In the genomic region with DNA sequence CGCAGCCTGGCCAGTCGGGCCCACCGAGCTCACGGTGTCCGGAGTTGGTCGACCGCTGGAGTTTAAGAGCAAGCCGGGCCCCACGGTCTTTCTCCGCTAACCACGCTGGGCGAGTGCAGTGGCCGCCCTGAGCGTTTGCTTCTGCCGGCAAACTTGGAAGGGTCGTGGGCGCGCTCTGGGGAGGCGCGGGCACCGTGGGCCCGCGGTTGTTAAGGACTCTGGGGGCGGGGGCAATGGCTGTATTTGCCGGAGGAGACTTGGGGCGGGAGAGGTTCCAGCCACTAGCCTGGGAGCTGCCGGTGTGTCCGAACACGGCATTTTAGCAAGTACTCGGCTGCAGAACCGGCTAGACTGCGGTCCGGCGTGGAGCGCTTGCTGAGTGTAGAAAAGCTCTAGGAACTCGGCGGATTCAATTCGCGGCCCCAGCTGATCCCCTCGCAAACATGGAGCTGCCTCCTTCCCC, we compare ENCODE assay signal across 8 mouse cellular contexts. TPM values are rescaled to one million over a fixed set of nuclear protein-coding genes. Genes with fewer than 3 reads are reported as not detected.
DNase-seq lines count a peak whose midpoint lies in the region; ATAC-seq and TF ChIP-seq lines count a peak whose summit lies in the region.

No protein-coding gene starts in this region.

- no peaks in the 10 kb centered on the region for H3K27me3 ChIP-seq in heart, embryonic 12.5 days (replicated peaks)
- H3K27me3 ChIP-seq in ES-Bruce4 (ENCODE audit: control insufficient read depth, insufficient read depth, low read length, poor library complexity, severe bottlenecking) = no peaks in the 10 kb centered on the region
- no peaks in the 10 kb centered on the region for H3K27me3 ChIP-seq in forebrain, postnatal 0 days (ENCODE audit: insufficient read depth, low read length)
- no peaks in the 10 kb centered on the region for H3K27me3 ChIP-seq in liver, postnatal 0 days (ENCODE audit: insufficient read depth, low read length)

- no peak for TF ChIP-seq CTCF in ES-Bruce4 (IDR thresholded peaks at IDR 0.05; ENCODE audit: low read depth, low read length)
- TF ChIP-seq CTCF in forebrain, postnatal 0 days (IDR thresholded peaks at IDR 0.05; ENCODE audit: low read depth) = no peak
- TF ChIP-seq CTCF in liver, postnatal 0 days (IDR thresholded peaks at IDR 0.05; ENCODE audit: low read depth) = no peak

- peak overlapping the region; percentile 84 for H3K9ac ChIP-seq in heart, embryonic 12.5 days
- H3K9ac ChIP-seq in ES-Bruce4 (ENCODE audit: low read depth, poor library complexity, severe bottlenecking) = peak overlapping the region; percentile 97
- peak overlapping the region; percentile 63 for H3K9ac ChIP-seq in forebrain, postnatal 0 days
- peak overlapping the region; percentile 90 for H3K9ac ChIP-seq in liver, postnatal 0 days (replicated peaks)

- no peak for TF ChIP-seq EP300 in ES-Bruce4 (IDR thresholded peaks at IDR 0.05; ENCODE audit: insufficient read depth, low read depth, low read length)
- no peak for TF ChIP-seq EP300 in liver, postnatal 0 days (IDR thresholded peaks at IDR 0.05; ENCODE audit: low read depth)

- peak overlapping the region; percentile 80 for H3K4me3 ChIP-seq in heart, embryonic 12.5 days
- peak overlapping the region; percentile 100 for H3K4me3 ChIP-seq in ES-Bruce4 (ENCODE audit: low read depth, low read length)
- peak overlapping the region; percentile 92 for H3K4me3 ChIP-seq in forebrain, postnatal 0 days (ENCODE audit: low read depth, low read length)
- H3K4me3 ChIP-seq in liver, postnatal 0 days (ENCODE audit: low read depth, low read length) = peak overlapping the region; percentile 85

- peaks cover 23% of the 10 kb centered on the region for H3K4me1 ChIP-seq in heart, embryonic 12.5 days (replicated peaks)
- no peaks in the 10 kb centered on the region for H3K4me1 ChIP-seq in ES-Bruce4 (ENCODE audit: control insufficient read depth, insufficient read depth, low read length)
- H3K4me1 ChIP-seq in forebrain, postnatal 0 days (ENCODE audit: insufficient read depth) = peaks cover 13% of the 10 kb centered on the region
- H3K4me1 ChIP-seq in liver, postnatal 0 days (ENCODE audit: insufficient read depth) = peaks cover 23% of the 10 kb centered on the region

- peak overlapping the region; percentile 78 for H3K4me2 ChIP-seq in heart, embryonic 12.5 days
- peak overlapping the region; percentile 86 for H3K4me2 ChIP-seq in forebrain, postnatal 0 days (ENCODE audit: low read depth)
- peak overlapping the region; percentile 93 for H3K4me2 ChIP-seq in liver, postnatal 0 days (ENCODE audit: low read depth, low read length)

- H3K27ac ChIP-seq in heart, embryonic 12.5 days (ENCODE audit: poor library complexity, severe bottlenecking) = peak overlapping the region; percentile 100
- peak overlapping the region; percentile 69 for H3K27ac ChIP-seq in ES-Bruce4 (ENCODE audit: insufficient read depth, low read length)
- H3K27ac ChIP-seq in forebrain, postnatal 0 days (ENCODE audit: low read depth, low read length) = peak overlapping the region; percentile 92
- H3K27ac ChIP-seq in liver, postnatal 0 days (ENCODE audit: low read depth) = peak overlapping the region; percentile 99

- no peak for DNase-seq in heart, adult 11 months
- no peak for DNase-seq in forebrain, postnatal 0 days
- DNase-seq in liver, postnatal 0 days = no peak
- DNase-seq in right cerebral cortex, postnatal 25 days = no peak
- DNase-seq in right cerebral cortex, postnatal 14 days = no peak
- no peak for DNase-seq in frontal cortex, postnatal 14 days (ENCODE audit: low spot score in 2 of 2)

- ATAC-seq in heart, embryonic 12.5 days (ENCODE audit: insufficient number of reproducible peaks, low FRiP score) = no peak
- no peak for ATAC-seq in forebrain, postnatal 0 days
- no peak for ATAC-seq in liver, postnatal 0 days

- WGBS in heart, embryonic 12.5 days = 0% methylated on average over 40 of the region's 40 CpGs
- under 1% methylated on average over 40 of the region's 40 CpGs for WGBS in forebrain, postnatal 0 days
- 0% methylated on average over 40 of the region's 40 CpGs for WGBS in liver, postnatal 0 days (ENCODE audit: insufficient replicate concordance)

- H3K36me3 ChIP-seq in heart, embryonic 12.5 days = no peaks in the 10 kb centered on the region
- H3K36me3 ChIP-seq in ES-Bruce4 (ENCODE audit: control insufficient read depth, insufficient read depth, low read length, poor library complexity, severe bottlenecking) = no peaks in the 10 kb centered on the region
- H3K36me3 ChIP-seq in forebrain, postnatal 0 days (ENCODE audit: insufficient read depth) = no peaks in the 10 kb centered on the region
- no peaks in the 10 kb centered on the region for H3K36me3 ChIP-seq in liver, postnatal 0 days (replicated peaks; ENCODE audit: insufficient read depth, low read length)

- TF ChIP-seq POLR2A in ES-Bruce4 (IDR thresholded peaks at IDR 0.05; ENCODE audit: insufficient read depth, low read length) = no peak

- H3K9me3 ChIP-seq in heart, embryonic 12.5 days (replicated peaks) = no peaks in the 10 kb centered on the region
- no peaks in the 10 kb centered on the region for H3K9me3 ChIP-seq in ES-Bruce4 (replicated peaks; ENCODE audit: control insufficient read depth, insufficient read depth, low read length, poor library complexity, severe bottlenecking)
- H3K9me3 ChIP-seq in forebrain, postnatal 0 days (ENCODE audit: low read length) = no peaks in the 10 kb centered on the region
- no peaks in the 10 kb centered on the region for H3K9me3 ChIP-seq in liver, postnatal 0 days (ENCODE audit: low read length)

RNA-seq across cellular contexts. Expression of a gene that starts 0.7 kb away (rescaled TPM):
- 29.3 and 29.6 TPM in 2 replicates for polyA plus RNA-seq in heart, embryonic 12.5 days (2016; fragmentation: Nextera tagmentation; extraction: Ambion mirVana)
- 141 and 151 TPM in 2 replicates for polyA plus RNA-seq in ES-Bruce4 (2011; ENCODE audit: insufficient read depth, insufficient read length, low read depth, missing spikeins)
- 27.7 and 37.5 TPM in 2 replicates for total RNA-seq in forebrain, postnatal 0 days (2014; rRNA removed)
- polyA plus RNA-seq in forebrain, postnatal 0 days (2015; fragmentation: Nextera tagmentation; extraction: Ambion mirVana) = 11.5 and 16.6 TPM in 2 replicates
- polyA plus RNA-seq in liver, postnatal 0 days (2015; fragmentation: Nextera tagmentation; extraction: Ambion mirVana) = 6.1 and 6.6 TPM in 2 replicates

RNA-seq across cellular contexts. Expression of a gene that starts 57.9 kb away (rescaled TPM):
- polyA plus RNA-seq in heart, embryonic 12.5 days (2016; fragmentation: Nextera tagmentation; extraction: Ambion mirVana) = 57.1 and 59.6 TPM in 2 replicates
- 79.9 and 86.8 TPM in 2 replicates for polyA plus RNA-seq in ES-Bruce4 (2011; ENCODE audit: insufficient read depth, insufficient read length, low read depth, missing spikeins)
- 131 and 145 TPM in 2 replicates for total RNA-seq in forebrain, postnatal 0 days (2014; rRNA removed)
- polyA plus RNA-seq in forebrain, postnatal 0 days (2015; fragmentation: Nextera tagmentation; extraction: Ambion mirVana) = 50.0 and 64.3 TPM in 2 replicates
- 18.2 and 18.5 TPM in 2 replicates for polyA plus RNA-seq in liver, postnatal 0 days (2015; fragmentation: Nextera tagmentation; extraction: Ambion mirVana)
